Mouse (Mus musculus) layer of hippocampus, postnatal 10 days (tissue): ENCODE measurements around the gene C1qc. TPM values are rescaled to one million over a fixed set of nuclear protein-coding genes. Genes with fewer than 3 reads are reported as not detected.
A peak's percentile ranks its signal among the peaks of the same experiment; 100 is the strongest.

Experiments
- DNase-seq, 2 experiments: peaks; one replicate each; pipeline ENCODE4 v3.0.0; 2021; ENCODE audit warnings: low spot score in 2 of 2
- long read RNA-seq: library from polyadenylated mRNA; stranded (forward); transcript quantifications from one replicate; pipeline ENCODE4 v2.0.0, GENCODE M21; 2023
- total RNA-seq, 2 experiments: library from RNA; stranded (reverse); gene quantifications; 2 replicates each; pipeline ENCODE4 v1.2.3; 2021

The C1qc gene
- 10 to 100 TPM; 33.6 to 33.7 TPM for total RNA-seq
- long read RNA-seq, transcript C1qc-201 (3 exons, 1,203 nt) = major isoform, 72 of 86 reads
- long read RNA-seq, partial matches to known transcripts = 3 of 86 reads
- long read RNA-seq, other reads (novel, unspliced or antisense) = 10 of 86 reads

- no peak for DNase-seq
Measured at GRCm38 (mm10) chr4:136892811-136893210, at the start of gene C1qc. C1qc (minus strand) TSS chr4:136893065.

- no peak for DNase-seq
Measured at GRCm38 (mm10) chr4:136937935-136938334, 45.1 kb upstream of the C1qc start.

- DNase-seq = no peak
Measured at GRCm38 (mm10) chr4:136937344-136937743, 44.5 kb upstream of the C1qc start.

GRCm38 (mm10) chr4:136934746-136935613 lies 42.1 kb upstream of the C1qc start:
- DNase-seq = no peak

GRCm38 (mm10) chr4:136930474-136930873 lies 37.6 kb upstream of the C1qc start:
- no peak for DNase-seq

GRCm38 (mm10) chr4:136928928-136929327 lies 36.1 kb upstream of the C1qc start:
- DNase-seq = no peak

GRCm38 (mm10) chr4:136925804-136926203 lies 32.9 kb upstream of the C1qc start:
- DNase-seq = no peak

- DNase-seq = peak; percentile 57 to 69
Measured at GRCm38 (mm10) chr4:136924529-136924928, 31.7 kb upstream of the C1qc start.

GRCm38 (mm10) chr4:136919526-136919925 lies 26.7 kb upstream of the C1qc start:
- no peak for DNase-seq

GRCm38 (mm10) chr4:136918834-136919233 lies 26.0 kb upstream of the C1qc start:
- no peak for DNase-seq

- no peak for DNase-seq
Measured at GRCm38 (mm10) chr4:136917165-136917524, 24.3 kb upstream of the C1qc start.

GRCm38 (mm10) chr4:136916359-136917164 lies 23.7 kb upstream of the C1qc start:
- peak; percentile 41 to 47 for DNase-seq

- DNase-seq = no peak
Measured at GRCm38 (mm10) chr4:136912841-136913240, 20.0 kb upstream of the C1qc start.

- no peak for DNase-seq
Measured at GRCm38 (mm10) chr4:136911804-136912203, 18.9 kb upstream of the C1qc start.

GRCm38 (mm10) chr4:136911211-136911646 lies 18.4 kb upstream of the C1qc start:
- DNase-seq = no peak

- DNase-seq = no peak
Measured at GRCm38 (mm10) chr4:136907809-136908208, 14.9 kb upstream of the C1qc start.

GRCm38 (mm10) chr4:136907033-136907432 lies 14.2 kb upstream of the C1qc start:
- DNase-seq = peak in 1 of 2 experiments; percentile 55

- DNase-seq = no peak
Measured at GRCm38 (mm10) chr4:136904767-136905539, 12.1 kb upstream of the C1qc start.

GRCm38 (mm10) chr4:136899154-136899553 lies 6.3 kb upstream of the C1qc start:
- no peak for DNase-seq

GRCm38 (mm10) chr4:136898637-136899036 lies 5.8 kb upstream of the C1qc start, which contains the start of gene C1qa:
C1qa (minus strand) TSS chr4:136898803.
- DNase-seq = no peak

- no peak for DNase-seq
Measured at GRCm38 (mm10) chr4:136898084-136898598, 5.3 kb upstream of the C1qc start.
